Comparison of ENCODE assay signal across 28 mouse cellular contexts in genomic region chr5:24420381-24420780, GRCm38 (mm10). TPM values are rescaled to one million over a fixed set of nuclear protein-coding genes. Genes with fewer than 3 reads are reported as not detected.
"Had no signal": no experiment of that assay in that cellular context is flagged by ENCODE, and none has a peak within 500 bp of the region (broad histone marks: within the 10 kb centered on the region; RNA-seq: fewer than 3 reads in every experiment).

No protein-coding gene starts in this region.

- H3K9me3 ChIP-seq: embryonic facial prominence, embryonic 10.5 days; embryonic facial prominence, embryonic 12.5 days; embryonic facial prominence, embryonic 13.5 days; embryonic facial prominence, embryonic 15.5 days; forebrain, embryonic 10.5 days; forebrain, embryonic 12.5 days; forebrain, embryonic 15.5 days; heart, embryonic 10.5 days had no signal

- H3K4me3 ChIP-seq: embryonic facial prominence, embryonic 10.5 days; embryonic facial prominence, embryonic 12.5 days; embryonic facial prominence, embryonic 13.5 days; embryonic facial prominence, embryonic 15.5 days; erythroblast, embryonic 14.5 days; forebrain, embryonic 10.5 days; forebrain, embryonic 12.5 days; forebrain, embryonic 15.5 days; gastrocnemius, adult 2 months; heart, adult 2 months; heart, embryonic 10.5 days had no signal

- H3K27me3 ChIP-seq: embryonic facial prominence, embryonic 12.5 days; embryonic facial prominence, embryonic 13.5 days; embryonic facial prominence, embryonic 15.5 days; forebrain, embryonic 15.5 days had no signal

- ATAC-seq: forebrain, embryonic 15.5 days; forebrain, embryonic 16.5 days; forebrain, postnatal 0 days had no signal

- DNase-seq: cerebellum, adult 2 months; cerebellum, adult 8-10 months; cerebellum, adult 9-10 months; cerebellum, adult 9-11 months; cerebellum, postnatal 10 days; cerebellum, postnatal 14 days; cerebellum, postnatal 25 days; cerebellum, postnatal 36 days; embryo, embryonic 11 days; forebrain, postnatal 0 days; gastrocnemius, adult 2 months; gastrocnemius, postnatal 10 days; gastrocnemius, postnatal 14 days; gastrocnemius, postnatal 25 days; gastrocnemius, postnatal 36 days; heart, adult 18-20 months; heart, adult 2 months had no signal

- H3K9ac ChIP-seq: embryonic facial prominence, embryonic 12.5 days; embryonic facial prominence, embryonic 13.5 days; embryonic facial prominence, embryonic 15.5 days; forebrain, embryonic 12.5 days; forebrain, embryonic 15.5 days; forebrain, postnatal 0 days had no signal

- H3K4me2 ChIP-seq: embryonic facial prominence, embryonic 12.5 days; embryonic facial prominence, embryonic 13.5 days; embryonic facial prominence, embryonic 15.5 days; forebrain, embryonic 12.5 days; forebrain, embryonic 15.5 days had no signal

- H3K27ac ChIP-seq: embryonic facial prominence, embryonic 10.5 days; embryonic facial prominence, embryonic 12.5 days; embryonic facial prominence, embryonic 13.5 days; embryonic facial prominence, embryonic 15.5 days; forebrain, embryonic 10.5 days; forebrain, embryonic 12.5 days; forebrain, embryonic 15.5 days; gastrocnemius, adult 2 months; heart, adult 2 months; heart, embryonic 10.5 days had no signal

RNA-seq across cellular contexts. Expression of gene Asic3, which starts 7.2 kb away (rescaled TPM):
- polyA plus RNA-seq: erythroblast, embryonic 14.5 days; forebrain, embryonic 10.5 days; forebrain, embryonic 11.5 days had no signal
